Mouse (Mus musculus) c-Kit-negative CD71-positive TER-119-positive erythroid progenitor cells, embryonic 14.5 days (primary cell): ENCODE data around the gene Tmprss11e.

Source experiments
- DNase-seq: peaks from one replicate; pipeline ENCODE4 v3.0.0-alpha.2; 2013; ENCODE audit warnings: low read depth, low spot score

Tmprss11e gene

GRCm38 (mm10) chr5:86745715-86746114 lies at the start of gene Tmprss11e:
TSS of gene Tmprss11e (minus strand) at chr5:86745815.
- no peak for DNase-seq

GRCm38 (mm10) chr5:86792807-86793206 lies 47.2 kb upstream of the Tmprss11e start:
- no peak for DNase-seq

- DNase-seq, result no peak
These were observed 46.6 kb upstream of the Tmprss11e start for GRCm38 (mm10) chr5:86792249-86792648.

- no peak for DNase-seq
These were observed 44.3 kb upstream of the Tmprss11e start for GRCm38 (mm10) chr5:86789954-86790353.

- DNase-seq, result no peak
These were observed 41.2 kb upstream of the Tmprss11e start for GRCm38 (mm10) chr5:86786798-86787197.

- DNase-seq, result no peak
These were observed 38.6 kb upstream of the Tmprss11e start for GRCm38 (mm10) chr5:86784205-86784604.

- no peak for DNase-seq
These were observed 37.4 kb upstream of the Tmprss11e start for GRCm38 (mm10) chr5:86783059-86783458.

GRCm38 (mm10) chr5:86778471-86778870 lies 32.9 kb upstream of the Tmprss11e start:
- DNase-seq, result no peak

GRCm38 (mm10) chr5:86776941-86777340 lies 31.3 kb upstream of the Tmprss11e start:
- DNase-seq, result no peak

- DNase-seq, result no peak
These were observed 25.4 kb upstream of the Tmprss11e start for GRCm38 (mm10) chr5:86771010-86771409.

GRCm38 (mm10) chr5:86769015-86769658 lies 23.5 kb upstream of the Tmprss11e start:
- no peak for DNase-seq

- DNase-seq, result no peak
These were observed 2.8 kb downstream of the Tmprss11e start for GRCm38 (mm10) chr5:86742796-86743195.

GRCm38 (mm10) chr5:86741146-86741545 lies 4.5 kb downstream of the Tmprss11e start:
- no peak for DNase-seq

- no peak for DNase-seq
These were observed 9.8 kb downstream of the Tmprss11e start for GRCm38 (mm10) chr5:86735808-86736207.

GRCm38 (mm10) chr5:86730587-86730986 lies 15.0 kb downstream of the Tmprss11e start:
- no peak for DNase-seq

- no peak for DNase-seq
These were observed 17.0 kb downstream of the Tmprss11e start for GRCm38 (mm10) chr5:86728574-86728973.

GRCm38 (mm10) chr5:86727033-86727432 lies 18.6 kb downstream of the Tmprss11e start:
- no peak for DNase-seq

- no peak for DNase-seq
These were observed 20.6 kb downstream of the Tmprss11e start for GRCm38 (mm10) chr5:86725021-86725420.

GRCm38 (mm10) chr5:86722820-86723460 lies 22.7 kb downstream of the Tmprss11e start:
- DNase-seq, result no peak

GRCm38 (mm10) chr5:86714967-86715366 lies 30.6 kb downstream of the Tmprss11e start:
- no peak for DNase-seq

- no peak for DNase-seq
These were observed 40.7 kb downstream of the Tmprss11e start for GRCm38 (mm10) chr5:86704923-86705322.

GRCm38 (mm10) chr5:86684667-86685066 lies 60.9 kb downstream of the Tmprss11e start:
- DNase-seq, result no peak

- DNase-seq, result no peak
These were observed 69.4 kb downstream of the Tmprss11e start, which contains the start of gene Tmprss11b for GRCm38 (mm10) chr5:86676262-86676661. TSS of gene Tmprss11b (minus strand) at chr5:86676362.
